Mouse (Mus musculus) MEL (cell line): ENCODE results near the gene Slc16a14. TPM values are rescaled to one million over a fixed set of nuclear protein-coding genes. Genes with fewer than 3 reads are reported as not detected.

Source experiments
- DNase-seq: peaks from one replicate; pipeline ENCODE4 v3.0.0; 2011; ENCODE audit warnings: low read depth, low spot score
- H3K27ac ChIP-seq: 2 replicates; pipeline ENCODE4 v1.5.1; 2012; ENCODE audit warnings: low read depth, mild to moderate bottlenecking, control low read depth, low read length, moderate library complexity; ENCODE audit not compliant: control insufficient read depth
- H3K27me3 ChIP-seq, 2 experiments: fragments of 150-350 bp in 1 of 2; sonication (generic) in 1 of 2; 2 replicates each; pipeline ENCODE4 v1.6.1; 2012; ENCODE audit warnings: low read length in 2 of 2, mild to moderate bottlenecking in 2 of 2, improper control_type of control experiment in 1 of 2, moderate library complexity in 1 of 2; ENCODE audit not compliant: insufficient read depth in 2 of 2, control insufficient read depth in 1 of 2
- H3K36me3 ChIP-seq, 2 experiments: 2 replicates each; pipeline ENCODE4 v1.6.1; 2012 to 2014; ENCODE audit warnings: low read length in 2 of 2, improper control_type of control experiment in 1 of 2, inconsistent platforms in 1 of 2, mild to moderate bottlenecking in 1 of 2; ENCODE audit not compliant: insufficient read depth in 2 of 2, control insufficient read depth in 1 of 2
- H3K4me1 ChIP-seq, 2 experiments: fragments of 150-350 bp in 1 of 2; sonication (generic) in 1 of 2; 2 replicates each; pipeline ENCODE4 v1.6.1; 2012; ENCODE audit warnings: low read length in 2 of 2, improper control_type of control experiment in 1 of 2, mild to moderate bottlenecking in 1 of 2; ENCODE audit not compliant: insufficient read depth in 2 of 2, control insufficient read depth in 1 of 2
- H3K4me3 ChIP-seq, 2 experiments: fragments of 150-350 bp in 1 of 2; sonication (generic) in 1 of 2; 2 replicates each; pipeline ENCODE4 v1.5.1; 2012; ENCODE audit warnings: low read depth in 2 of 2, low read length in 2 of 2, mild to moderate bottlenecking in 2 of 2, moderate library complexity in 2 of 2, control low read depth in 1 of 2, improper control_type of control experiment in 1 of 2; ENCODE audit not compliant: control insufficient read depth in 1 of 2, insufficient read depth in 1 of 2
- H3K79me2 ChIP-seq: 2 replicates; pipeline ENCODE4 v1.6.1; 2012; ENCODE audit warnings: mild to moderate bottlenecking, low read length, moderate library complexity; ENCODE audit not compliant: control insufficient read depth, poor library complexity, insufficient read depth
- H3K9ac ChIP-seq: 2 replicates; pipeline ENCODE4 v1.6.1; 2012; ENCODE audit warnings: low read depth, mild to moderate bottlenecking, control low read depth, low read length, moderate library complexity; ENCODE audit not compliant: control insufficient read depth, poor library complexity, severe bottlenecking
- H3K9me3 ChIP-seq: fragments of 150-350 bp; sonication (generic); replicated peaks from 2 replicates; pipeline ENCODE4 v1.6.1; 2012; ENCODE audit warnings: mild to moderate bottlenecking, low read length, improper control_type of control experiment, moderate library complexity; ENCODE audit not compliant: insufficient read depth
- CHD1 ChIP-seq: IDR thresholded peaks from 2 replicates; pipeline ENCODE4 v1.6.1; 2012; ENCODE audit warnings: low read depth, mild to moderate bottlenecking, inconsistent platforms, low read length, improper control_type of control experiment
- CHD2 ChIP-seq: IDR thresholded peaks from 2 replicates; pipeline ENCODE4 v1.6.1; 2011; ENCODE audit warnings: low read length, improper control_type of control experiment
- CTCF ChIP-seq, 3 experiments: IDR thresholded peaks in 2 of 3; conservative IDR thresholded peaks in 1 of 3; 2 replicates each; pipeline ENCODE4 v1.5.1; 2011 to 2012; ENCODE audit warnings: low read length in 3 of 3, low read depth in 2 of 3, mild to moderate bottlenecking in 2 of 3, improper control_type of control experiment in 1 of 3, inconsistent platforms in 1 of 3, mixed read lengths in 1 of 3, moderate library complexity in 1 of 3; ENCODE audit not compliant: control insufficient read depth in 1 of 3, insufficient read depth in 1 of 3, poor library complexity in 1 of 3, severe bottlenecking in 1 of 3
- E2F4 ChIP-seq: IDR thresholded peaks from 2 replicates; pipeline ENCODE4 v1.6.1; 2011; ENCODE audit warnings: low read depth, low read length, improper control_type of control experiment, borderline replicate concordance
- ELF1 ChIP-seq: IDR thresholded peaks from 2 replicates; pipeline ENCODE4 v1.6.1; 2014; ENCODE audit warnings: low read depth, mild to moderate bottlenecking, inconsistent platforms, low read length, improper control_type of control experiment, moderate library complexity
- ETS1 ChIP-seq: IDR thresholded peaks from 2 replicates; pipeline ENCODE4 v1.6.1; 2012; ENCODE audit warnings: low read depth, mild to moderate bottlenecking, inconsistent platforms, low read length, improper control_type of control experiment, moderate library complexity
- JUND ChIP-seq: IDR thresholded peaks from 2 replicates; pipeline ENCODE4 v1.6.1; 2011; ENCODE audit warnings: low read depth, mild to moderate bottlenecking, improper control_type of control experiment, low read length
- KAT2A ChIP-seq: conservative IDR thresholded peaks from 2 replicates; pipeline ENCODE4 v1.6.1; 2012; ENCODE audit warnings: low read depth, low read length, improper control_type of control experiment, inconsistent platforms
- MAX ChIP-seq: IDR thresholded peaks from 2 replicates; pipeline ENCODE4 v1.6.1; 2011; ENCODE audit warnings: low read length, improper control_type of control experiment
- MAZ ChIP-seq: IDR thresholded peaks from 2 replicates; pipeline ENCODE4 v1.6.1; 2012; ENCODE audit warnings: low read depth, mild to moderate bottlenecking, inconsistent platforms, low read length, improper control_type of control experiment
- MEF2A ChIP-seq: IDR thresholded peaks from 2 replicates; pipeline ENCODE4 v1.6.1; 2014; ENCODE audit warnings: low read depth, mild to moderate bottlenecking, inconsistent platforms, low read length, improper control_type of control experiment; ENCODE audit not compliant: poor library complexity, insufficient replicate concordance, severe bottlenecking; ENCODE audit errors: extremely low read depth
- MXI1 ChIP-seq: IDR thresholded peaks from 2 replicates; pipeline ENCODE4 v1.6.1; 2011; ENCODE audit warnings: mild to moderate bottlenecking, low read depth, low read length, improper control_type of control experiment
- MYB ChIP-seq: IDR thresholded peaks from 2 replicates; pipeline ENCODE4 v1.6.1; 2011; ENCODE audit warnings: mild to moderate bottlenecking, low read depth, low read length, improper control_type of control experiment
- MYC ChIP-seq: IDR thresholded peaks from 2 replicates; pipeline ENCODE4 v1.6.1; 2011; ENCODE audit warnings: low read depth, mild to moderate bottlenecking, low read length, improper control_type of control experiment, moderate library complexity
- NELFE ChIP-seq: IDR thresholded peaks from 2 replicates; pipeline ENCODE4 v1.6.1; 2011; ENCODE audit warnings: low read depth, low read length, improper control_type of control experiment
- NRF1 ChIP-seq: IDR thresholded peaks from 2 replicates; pipeline ENCODE4 v1.6.1; 2014; ENCODE audit warnings: low read depth, mild to moderate bottlenecking, inconsistent platforms, low read length, improper control_type of control experiment, moderate library complexity; ENCODE audit not compliant: poor library complexity, insufficient read depth, severe bottlenecking
- POLR2AphosphoS2 ChIP-seq: IDR thresholded peaks from 2 replicates; pipeline ENCODE4 v1.6.1; 2011; ENCODE audit warnings: low read length, improper control_type of control experiment
- RAD21 ChIP-seq: IDR thresholded peaks from 2 replicates; pipeline ENCODE4 v1.6.1; 2011; ENCODE audit warnings: mild to moderate bottlenecking, low read depth, low read length, improper control_type of control experiment
- RCOR1 ChIP-seq: IDR thresholded peaks from 2 replicates; pipeline ENCODE4 v1.6.1; 2012; ENCODE audit warnings: low read depth, mild to moderate bottlenecking, inconsistent platforms, low read length, improper control_type of control experiment
- SIN3A ChIP-seq: IDR thresholded peaks from 2 replicates; pipeline ENCODE4 v1.6.1; 2012; ENCODE audit warnings: low read length, improper control_type of control experiment, inconsistent platforms
- SMC3 ChIP-seq: IDR thresholded peaks from 2 replicates; pipeline ENCODE4 v1.6.1; 2011; ENCODE audit warnings: low read depth, low read length, improper control_type of control experiment
- TBP ChIP-seq: IDR thresholded peaks from 2 replicates; pipeline ENCODE4 v1.8.0; 2011; ENCODE audit warnings: low read depth, low read length, improper control_type of control experiment
- ZC3H11A ChIP-seq: IDR thresholded peaks from 2 replicates; pipeline ENCODE4 v1.6.1; 2012; ENCODE audit warnings: low read depth, mild to moderate bottlenecking, inconsistent platforms, low read length, improper control_type of control experiment
- ZKSCAN1 ChIP-seq: IDR thresholded peaks from 2 replicates; pipeline ENCODE4 v1.6.1; 2012; ENCODE audit warnings: low read depth, mild to moderate bottlenecking, inconsistent platforms, low read length, improper control_type of control experiment, moderate library complexity
- ZMIZ1 ChIP-seq: IDR thresholded peaks from 2 replicates; pipeline ENCODE4 v1.6.1; 2012; ENCODE audit warnings: low read depth, mild to moderate bottlenecking, inconsistent platforms, low read length, improper control_type of control experiment, moderate library complexity
- ZNF384 ChIP-seq: IDR thresholded peaks from 2 replicates; pipeline ENCODE4 v1.6.1; 2012; ENCODE audit warnings: low read depth, mild to moderate bottlenecking, inconsistent platforms, low read length, improper control_type of control experiment
- polyA plus RNA-seq, 2 experiments: library from polyadenylated mRNA; stranded (reverse) in 1 of 2; unstranded in 1 of 2; fragments of >175 nt in 1 of 2; fragments of >200 nt in 1 of 2; gene quantifications; 2 replicates each; pipeline versions ENCODE4 v1.2.1 to v1.2.4; 2012; ENCODE audit warnings: low replicate concordance in 2 of 2, low read depth in 1 of 2; ENCODE audit not compliant: insufficient read length in 2 of 2, insufficient read depth in 1 of 2, missing spikeins in 1 of 2
- total RNA-seq: library from RNA; depleted of rRNA; stranded (reverse); fragments of 300-350 nt; gene quantifications from 2 replicates; pipeline ENCODE4 v1.2.3, GENCODE M21; 2012

Gene Slc16a14
- total and polyA plus RNA-seq, 3 experiments: not detected

DNA sequence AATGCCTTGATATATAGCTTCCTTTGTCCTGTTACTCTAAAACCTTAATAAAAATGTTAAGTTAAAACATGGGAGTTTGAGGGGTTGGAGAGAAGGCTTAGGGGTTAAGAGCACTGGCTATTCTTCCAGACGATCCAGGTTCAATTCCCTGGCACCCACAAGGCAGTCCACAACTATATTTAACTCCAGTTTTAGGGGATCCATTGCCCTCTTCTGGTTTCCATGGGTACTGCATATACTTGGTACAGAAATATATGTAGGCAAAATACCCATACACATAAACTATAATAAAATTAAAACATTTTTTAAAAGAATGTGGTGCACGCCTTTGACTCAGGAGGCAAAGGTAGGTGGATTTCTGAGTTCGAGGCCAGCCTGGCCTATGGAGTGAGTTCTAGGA lies 49.8 kb downstream of the Slc16a14 start:
- H3K36me3 ChIP-seq: no peaks in the 10 kb centered on the region
- no peaks in the 10 kb centered on the region for H3K4me1 ChIP-seq
- no peak overlapping the region for H3K9ac ChIP-seq
- peak; percentile 54 for DNase-seq
- peak; percentile 67 for TF ChIP-seq RAD21
- TF ChIP-seq CHD1: no peak
- peak; percentile 58 for TF ChIP-seq SMC3
- TF ChIP-seq RCOR1: no peak
- peak; percentile 32; the same call in 1 of the 2 replicates for TF ChIP-seq ZC3H11A
- TF ChIP-seq MYC: no peak
- TF ChIP-seq POLR2AphosphoS2: no peak
- no peak for TF ChIP-seq NELFE
- TF ChIP-seq NRF1: no peak
- TF ChIP-seq MAZ: no peak
- no peak for TF ChIP-seq MEF2A
- TF ChIP-seq E2F4: no peak
- TF ChIP-seq CTCF (IDR thresholded peaks at IDR 0.05 in 2 of 3, conservative IDR thresholded peaks at IDR 0.05 in 1 of 3; ENCODE audit: control insufficient read depth in 1 of 3, insufficient read depth in 1 of 3, low read depth in 2 of 3, low read length in 3 of 3, poor library complexity in 1 of 3, severe bottlenecking in 1 of 3): peak; percentile 3 to 54 (median 18); a peak in 2 of 6 replicates
- TF ChIP-seq ELF1: no peak
- no peak for TF ChIP-seq ZKSCAN1
- no peak for TF ChIP-seq CHD2
- TF ChIP-seq SIN3A: no peak
- no peak for TF ChIP-seq ETS1
- no peak for TF ChIP-seq MAX
- TF ChIP-seq MYB: no peak
- no peak for TF ChIP-seq TBP
- no peak for TF ChIP-seq KAT2A
- TF ChIP-seq MXI1: no peak
- TF ChIP-seq JUND: no peak
- TF ChIP-seq ZNF384: peak; percentile 8; the same call in 1 of the 2 replicates
- H3K27me3 ChIP-seq: no peaks in the 10 kb centered on the region
- no peaks in the 10 kb centered on the region for H3K79me2 ChIP-seq
- no peaks in the 10 kb centered on the region for H3K9me3 ChIP-seq
- H3K27ac ChIP-seq: no peak overlapping the region
- no peak overlapping the region for H3K4me3 ChIP-seq

DNA sequence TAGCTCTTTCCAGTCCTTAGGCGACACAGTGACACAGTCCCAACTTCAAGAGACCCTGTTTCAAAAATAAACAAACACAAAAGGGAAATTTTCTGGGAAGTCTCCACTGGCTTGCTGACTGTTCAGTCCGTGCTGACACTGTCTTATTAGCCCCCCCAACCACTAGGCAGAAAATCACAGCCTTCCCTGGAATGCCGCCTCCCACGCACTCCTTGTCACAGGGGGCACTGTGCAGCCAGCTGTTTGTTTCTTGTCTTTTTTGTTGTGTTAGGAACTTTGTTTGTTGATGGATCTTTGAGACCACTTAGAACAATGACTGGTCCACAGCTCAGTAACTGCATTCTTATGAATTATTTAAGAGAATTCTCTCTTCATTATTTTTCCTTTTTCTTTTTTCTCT lies 51.0 kb downstream of the Slc16a14 start:
- H3K4me1 ChIP-seq: no peaks in the 10 kb centered on the region
- no peak overlapping the region for H3K27ac ChIP-seq
- no peak for DNase-seq
- H3K4me3 ChIP-seq: no peak overlapping the region
- TF ChIP-seq ZMIZ1: no peak
- no peak for TF ChIP-seq SMC3
- no peak for TF ChIP-seq CHD2
- H3K27me3 ChIP-seq: no peaks in the 10 kb centered on the region
- H3K36me3 ChIP-seq: no peaks in the 10 kb centered on the region
- no peaks in the 10 kb centered on the region for H3K79me2 ChIP-seq
- H3K9me3 ChIP-seq: no peaks in the 10 kb centered on the region
- no peak overlapping the region for H3K9ac ChIP-seq
